7 mouse cellular contexts compared by ENCODE assay signal in the genomic region with DNA sequence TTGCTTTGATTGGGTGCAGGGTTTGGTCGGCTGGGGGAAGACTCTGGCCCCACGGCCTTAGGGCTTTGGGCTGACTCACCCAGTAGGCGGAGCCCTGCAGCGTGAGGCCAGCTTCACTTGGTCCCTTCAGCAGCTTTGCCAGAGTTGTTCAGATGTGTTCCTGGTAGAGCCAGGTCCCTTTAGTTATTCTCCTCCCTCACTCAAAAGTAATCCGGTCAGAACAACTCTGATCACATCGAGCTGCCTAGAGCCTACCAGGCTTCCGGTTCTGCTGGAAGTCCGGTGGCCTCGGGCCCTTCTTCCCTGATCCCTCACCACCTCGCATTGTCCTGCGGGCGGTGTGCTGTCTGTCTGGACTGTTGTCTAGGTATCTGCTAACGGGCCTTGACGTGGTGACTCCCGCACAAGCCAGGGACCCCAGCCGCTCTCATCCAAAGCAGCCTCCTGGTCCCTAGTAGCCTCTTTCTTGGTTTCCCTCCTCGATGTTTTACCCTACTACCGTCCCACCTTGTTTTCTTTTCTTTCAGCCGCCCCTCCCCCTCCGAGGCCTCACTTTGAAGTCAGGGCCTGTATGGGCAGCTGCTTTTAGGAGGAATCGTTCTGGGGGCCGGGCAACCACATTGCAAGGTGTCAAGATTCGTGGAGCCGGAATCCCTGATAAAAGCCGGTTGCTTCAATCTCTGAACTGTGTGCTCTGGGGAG. TPM values are rescaled to one million over a fixed set of nuclear protein-coding genes. Genes with fewer than 3 reads are reported as not detected.
DNase-seq lines count a peak whose midpoint lies in the region; ATAC-seq lines count a peak whose summit lies in the region.

No protein-coding gene starts in this region.

- H3K4me1 ChIP-seq in hindbrain, embryonic 14.5 days (replicated peaks; ENCODE audit: control insufficient read depth, insufficient read depth, low read length): peaks cover 21% of the 10 kb centered on the region; the same call in 1 of the 2 replicates
- H3K4me1 ChIP-seq in limb, embryonic 15.5 days: peaks cover 58% of the 10 kb centered on the region
- H3K4me1 ChIP-seq in midbrain, embryonic 13.5 days (replicated peaks): peaks cover 38% of the 10 kb centered on the region

- peak overlapping the region; percentile 37 for H3K4me2 ChIP-seq in hindbrain, embryonic 14.5 days (replicated peaks)
- peak overlapping the region; percentile 57 for H3K4me2 ChIP-seq in limb, embryonic 15.5 days
- H3K4me2 ChIP-seq in midbrain, embryonic 13.5 days (replicated peaks): peak overlapping the region; percentile 51

- no peaks in the 10 kb centered on the region for H3K9me3 ChIP-seq in hindbrain, embryonic 14.5 days (ENCODE audit: control insufficient read depth, low read length)
- no peaks in the 10 kb centered on the region for H3K9me3 ChIP-seq in limb, embryonic 15.5 days
- H3K9me3 ChIP-seq in midbrain, embryonic 13.5 days: no peaks in the 10 kb centered on the region

- 0 out of 2 replicates have a peak, but pooled peaks have one; percentile 19 for ATAC-seq in hindbrain, embryonic 14.5 days (ENCODE audit: low FRiP score)
- no peak for ATAC-seq in limb, embryonic 15.5 days (ENCODE audit: insufficient number of reproducible peaks, low FRiP score, low TSS enrichment, low read depth)
- ATAC-seq in midbrain, embryonic 13.5 days: no peak; the same call in 1 of the 2 replicates

- H3K4me3 ChIP-seq in hindbrain, embryonic 14.5 days (replicated peaks; ENCODE audit: low read length): 0 out of 2 replicates have a peak overlapping the region, but pooled peaks have one; percentile 4
- peak overlapping the region; percentile 32 for H3K4me3 ChIP-seq in limb, embryonic 15.5 days
- peak overlapping the region; percentile 22 for H3K4me3 ChIP-seq in midbrain, embryonic 13.5 days (replicated peaks)

- DNase-seq in MN1 (ENCODE audit: low spot score): peak; percentile 81
- peak; percentile 72 for DNase-seq in adrenal gland, postnatal 25 days
- peak; percentile 71 for DNase-seq in forelimb bud, embryonic 11.5 days (ENCODE audit: low read depth, low spot score)
- DNase-seq in hindbrain, embryonic 14.5 days (ENCODE audit: low spot score): no peak
- DNase-seq in spleen, postnatal 4 days (ENCODE audit: low spot score in 2 of 2): no peak

- no peak overlapping the region for H3K9ac ChIP-seq in hindbrain, embryonic 14.5 days
- peak overlapping the region; percentile 17; the same call in 1 of the 2 replicates for H3K9ac ChIP-seq in limb, embryonic 15.5 days
- no peak overlapping the region; the same call in 1 of the 2 replicates for H3K9ac ChIP-seq in midbrain, embryonic 13.5 days (replicated peaks)

- no peaks in the 10 kb centered on the region for H3K36me3 ChIP-seq in hindbrain, embryonic 14.5 days (replicated peaks; ENCODE audit: control insufficient read depth, insufficient read depth)
- no peaks in the 10 kb centered on the region for H3K36me3 ChIP-seq in limb, embryonic 15.5 days
- H3K36me3 ChIP-seq in midbrain, embryonic 13.5 days: no peaks in the 10 kb centered on the region

- H3K27ac ChIP-seq in hindbrain, embryonic 14.5 days: peak overlapping the region; percentile 47; the same call in 1 of the 2 replicates
- peak overlapping the region; percentile 82 for H3K27ac ChIP-seq in limb, embryonic 15.5 days
- H3K27ac ChIP-seq in midbrain, embryonic 13.5 days: no peak overlapping the region

- peaks cover 54% of the 10 kb centered on the region for H3K27me3 ChIP-seq in hindbrain, embryonic 14.5 days (ENCODE audit: control insufficient read depth, insufficient read depth, low read length)
- no peaks in the 10 kb centered on the region for H3K27me3 ChIP-seq in limb, embryonic 15.5 days
- peaks cover 51% of the 10 kb centered on the region for H3K27me3 ChIP-seq in midbrain, embryonic 13.5 days

- WGBS in hindbrain, embryonic 14.5 days: 3% methylated on average over 25 of the region's 25 CpGs
- WGBS in limb, embryonic 15.5 days: 7% methylated on average over 25 of the region's 25 CpGs
- 3% methylated on average over 25 of the region's 25 CpGs for WGBS in midbrain, embryonic 13.5 days

RNA-seq across cellular contexts. Expression of gene Itgb5, which starts 4.5 kb away (rescaled TPM):
- total RNA-seq in adrenal gland, postnatal 25 days (2021): 159 and 212 TPM in 2 replicates
- 27.1 and 27.2 TPM in 2 replicates for polyA plus RNA-seq in hindbrain, embryonic 14.5 days (2014; fragmentation: Nextera tagmentation; extraction: Ambion mirVana)
- polyA plus RNA-seq in limb, embryonic 15.5 days (2015; fragmentation: Nextera tagmentation; extraction: Ambion mirVana): 74.9 and 77.5 TPM in 2 replicates
- 5.3 and 10.3 TPM in 2 replicates for polyA plus RNA-seq in midbrain, embryonic 13.5 days (2015; fragmentation: Nextera tagmentation; extraction: Ambion mirVana)

RNA-seq across cellular contexts. Expression of gene Muc13, which starts 40.1 kb away (rescaled TPM):
- not detected in 2 replicates for total RNA-seq in adrenal gland, postnatal 25 days (2021)
- polyA plus RNA-seq in hindbrain, embryonic 14.5 days (2014; fragmentation: Nextera tagmentation; extraction: Ambion mirVana): not detected in 2 replicates
- polyA plus RNA-seq in limb, embryonic 15.5 days (2015; fragmentation: Nextera tagmentation; extraction: Ambion mirVana): 0.14 TPM in 1 of 2 replicates, not detected in the other
- polyA plus RNA-seq in midbrain, embryonic 13.5 days (2015; fragmentation: Nextera tagmentation; extraction: Ambion mirVana): 0.07 and 0.23 TPM in 2 replicates

Comparison
In these comparisons a context has a peak if more than half of its experiments do, and no peak if none do; other contexts are left out.
1. DNase-seq: peak in MN1 (single experiment), adrenal gland, postnatal 25 days (single experiment) and forelimb bud, embryonic 11.5 days (single experiment); none in hindbrain, embryonic 14.5 days (single experiment) and spleen, postnatal 4 days (0 of 2).
2. Peak in every context shown above with its lines, with median percentiles within 50 percentile points of each other: H3K4me2 ChIP-seq and H3K4me3 ChIP-seq.